Mouse (Mus musculus) testis, adult 2 months (tissue): ENCODE results near the gene Ppp1r14b.

Source experiments
- CTCF ChIP-seq: fragments of 200-500 bp; IDR thresholded peaks from 2 replicates; pipeline ENCODE4 v1.5.1; 2012; ENCODE audit warnings: low read depth, mild to moderate bottlenecking, inconsistent platforms, low read length, moderate library complexity; ENCODE audit not compliant: control insufficient read depth, insufficient read depth, insufficient replicate concordance
- POLR2A ChIP-seq: fragments of 200-500 bp; IDR thresholded peaks from 2 replicates; pipeline ENCODE4 v1.6.1; 2012; ENCODE audit warnings: low read depth, mild to moderate bottlenecking, inconsistent platforms, low read length, moderate library complexity; ENCODE audit not compliant: control insufficient read depth

DNA sequence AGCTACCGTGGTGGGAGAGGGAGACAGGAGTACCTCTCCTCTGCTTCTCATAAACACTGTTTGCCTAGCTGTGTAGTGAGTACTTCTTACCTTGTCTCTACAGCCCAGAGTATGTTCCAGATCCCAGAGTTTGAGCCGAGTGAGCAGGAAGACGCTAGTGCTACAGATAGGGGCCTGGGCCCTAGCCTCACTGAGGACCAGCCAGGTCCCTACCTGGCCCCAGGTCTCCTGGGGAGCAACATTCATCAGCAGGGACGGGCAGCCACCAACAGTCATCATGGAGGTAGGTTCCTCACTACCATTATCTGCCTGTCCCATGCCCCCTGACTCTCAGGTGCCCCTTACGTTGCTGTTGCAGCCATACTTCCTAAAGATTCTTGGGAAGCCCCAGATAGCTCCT, 32.0 kb upstream of the Ppp1r14b start:
- TF ChIP-seq CTCF (no peak), POLR2A (no peak)
